Mouse (Mus musculus): ENCODE results near the gene Mrpl16. TPM values are rescaled to one million over a fixed set of nuclear protein-coding genes. Genes with fewer than 3 reads are reported as not detected.

Gene Mrpl16
- total and polyA plus RNA-seq, 2 experiments from 2014 or later = 30.8 to 52.6 TPM

GRCm38 (mm10) chr19:11785409-11786154, 15.4 kb downstream of the Mrpl16 start:
- Histone ChIP-seq H3K4me2 (ENCODE audit: low read depth) (no peak overlapping the region), H3K36me3 (ENCODE audit: insufficient read depth) (peaks cover 11% of the 10 kb centered on the region; the same call in 1 of the 2 replicates), H3K9me3 (ENCODE audit: low read length) (no peaks in the 10 kb centered on the region), H3K9ac (no peak overlapping the region), H3K4me3 (ENCODE audit: low read depth, low read length) (no peak overlapping the region), H3K27ac (ENCODE audit: low read depth, low read length) (no peak overlapping the region), H3K27me3 (ENCODE audit: insufficient read depth, low read length) (no peaks in the 10 kb centered on the region), H3K4me1 (ENCODE audit: insufficient read depth) (no peaks in the 10 kb centered on the region)
- TF ChIP-seq CTCF (IDR thresholded peaks at IDR 0.05; ENCODE audit: low read depth) = no peak
- ATAC-seq (no peak), DNase-seq (no peak)
- WGBS = 92% methylated on average over 14 of the region's 14 CpGs

- H3K9ac ChIP-seq = no peak overlapping the region
- 92% methylated on average over 6 of the region's 6 CpGs for WGBS
Measured at GRCm38 (mm10) chr19:11787826-11788225, 17.6 kb downstream of the Mrpl16 start.

GRCm38 (mm10) chr19:11788876-11789275, 18.7 kb downstream of the Mrpl16 start:
- DNase-seq = no peak
- Histone ChIP-seq H3K4me2 (ENCODE audit: low read depth) (no peak overlapping the region), H3K4me3 (ENCODE audit: low read depth, low read length) (no peak overlapping the region), H3K36me3 (ENCODE audit: insufficient read depth) (peaks cover 11% of the 10 kb centered on the region; the same call in 1 of the 2 replicates), H3K4me1 (ENCODE audit: insufficient read depth) (no peaks in the 10 kb centered on the region), H3K9ac (no peak overlapping the region), H3K9me3 (ENCODE audit: low read length) (no peaks in the 10 kb centered on the region), H3K27ac (ENCODE audit: low read depth, low read length) (no peak overlapping the region), H3K27me3 (ENCODE audit: insufficient read depth, low read length) (no peaks in the 10 kb centered on the region)
- WGBS = 92% methylated on average over 6 of the region's 6 CpGs
- ATAC-seq = no peak
- TF ChIP-seq CTCF (IDR thresholded peaks at IDR 0.05; ENCODE audit: low read depth) = no peak

More at GRCm38 (mm10) chr19:11787826-11788225, 17.6 kb downstream of the Mrpl16 start:
- Histone ChIP-seq H3K4me2 (ENCODE audit: low read depth) (no peak overlapping the region), H3K27me3 (ENCODE audit: insufficient read depth, low read length) (no peaks in the 10 kb centered on the region), H3K9me3 (ENCODE audit: low read length) (no peaks in the 10 kb centered on the region), H3K4me1 (ENCODE audit: insufficient read depth) (no peaks in the 10 kb centered on the region), H3K27ac (ENCODE audit: low read depth, low read length) (no peak overlapping the region), H3K4me3 (ENCODE audit: low read depth, low read length) (no peak overlapping the region), H3K36me3 (ENCODE audit: insufficient read depth) (peaks cover 11% of the 10 kb centered on the region; the same call in 1 of the 2 replicates)
- no peak for ATAC-seq
- TF ChIP-seq CTCF (IDR thresholded peaks at IDR 0.05; ENCODE audit: low read depth) = no peak
- DNase-seq = no peak

- TF ChIP-seq CTCF (IDR thresholded peaks at IDR 0.05; ENCODE audit: low read depth) = no peak
- no peak for ATAC-seq
Measured at GRCm38 (mm10) chr19:11791825-11792224, 21.6 kb downstream of the Mrpl16 start.

GRCm38 (mm10) chr19:11793741-11794359, 23.7 kb downstream of the Mrpl16 start:
- H3K27me3 ChIP-seq (ENCODE audit: insufficient read depth, low read length) = no peaks in the 10 kb centered on the region
- peaks cover 7% of the 10 kb centered on the region; the same call in 1 of the 2 replicates for H3K36me3 ChIP-seq (ENCODE audit: insufficient read depth)
- no peaks in the 10 kb centered on the region for H3K4me1 ChIP-seq (ENCODE audit: insufficient read depth)
- WGBS = 85% methylated on average over 2 of the region's 2 CpGs
- no peak for ATAC-seq
- no peak overlapping the region for H3K27ac ChIP-seq (ENCODE audit: low read depth, low read length)
- no peak overlapping the region for H3K4me3 ChIP-seq (ENCODE audit: low read depth, low read length)
- TF ChIP-seq CTCF (IDR thresholded peaks at IDR 0.05; ENCODE audit: low read depth) = no peak
- no peak for DNase-seq
- H3K9me3 ChIP-seq (ENCODE audit: low read length) = no peaks in the 10 kb centered on the region
- no peak overlapping the region for H3K4me2 ChIP-seq (ENCODE audit: low read depth)
- H3K9ac ChIP-seq = no peak overlapping the region

More at GRCm38 (mm10) chr19:11791825-11792224, 21.6 kb downstream of the Mrpl16 start:
- H3K4me1 ChIP-seq (ENCODE audit: insufficient read depth) = no peaks in the 10 kb centered on the region
- no peak overlapping the region for H3K4me3 ChIP-seq (ENCODE audit: low read depth, low read length)
- H3K27ac ChIP-seq (ENCODE audit: low read depth, low read length) = no peak overlapping the region
- 65% methylated on average over 5 of the region's 5 CpGs for WGBS
- H3K4me2 ChIP-seq (ENCODE audit: low read depth) = no peak overlapping the region
- H3K27me3 ChIP-seq (ENCODE audit: insufficient read depth, low read length) = no peaks in the 10 kb centered on the region
- H3K9me3 ChIP-seq (ENCODE audit: low read length) = no peaks in the 10 kb centered on the region
- peaks cover 11% of the 10 kb centered on the region; the same call in 1 of the 2 replicates for H3K36me3 ChIP-seq (ENCODE audit: insufficient read depth)
- no peak for DNase-seq
- H3K9ac ChIP-seq = no peak overlapping the region

GRCm38 (mm10) chr19:11794447-11794846, 24.3 kb downstream of the Mrpl16 start:
- DNase-seq (no peak), ATAC-seq (no peak)
- no peak overlapping the region for H3K4me2 ChIP-seq (ENCODE audit: low read depth)
- H3K27ac ChIP-seq (ENCODE audit: low read depth, low read length) = no peak overlapping the region
- no peaks in the 10 kb centered on the region for H3K9me3 ChIP-seq (ENCODE audit: low read length)
- H3K4me3 ChIP-seq (ENCODE audit: low read depth, low read length) = no peak overlapping the region
- 0 out of 2 replicates have a peak, but pooled peaks cover under 1% of the 10 kb centered on the region for H3K36me3 ChIP-seq (ENCODE audit: insufficient read depth)
- TF ChIP-seq CTCF (IDR thresholded peaks at IDR 0.05; ENCODE audit: low read depth) = no peak
- no peaks in the 10 kb centered on the region for H3K4me1 ChIP-seq (ENCODE audit: insufficient read depth)
- H3K27me3 ChIP-seq (ENCODE audit: insufficient read depth, low read length) = no peaks in the 10 kb centered on the region
- no peak overlapping the region for H3K9ac ChIP-seq
- WGBS = 91% methylated on average over 6 of the region's 6 CpGs

All from forebrain, postnatal 0 days (tissue).